Mouse (Mus musculus) liver, embryonic 13.5 days (tissue): ENCODE measurements around the gene C130050O18Rik. TPM values are rescaled to one million over a fixed set of nuclear protein-coding genes. Genes with fewer than 3 reads are reported as not detected.

ENCODE experiments used
- ATAC-seq: fragments of 200-750 bp; cut with Nextera tagmentation; 2 replicates; pipeline ENCODE4 v1.8.0; 2017; ENCODE audit warnings: low read depth, mild to moderate bottlenecking, moderate number of reproducible peaks, moderate library complexity
- DNase-seq: peaks from one replicate; pipeline ENCODE4 v3.0.0; 2022
- H3K27ac ChIP-seq: fragments of 300-500 bp; sonication (generic); 2 replicates; pipeline ENCODE4 v1.5.1; 2015; ENCODE audit warnings: moderate library complexity, mild to moderate bottlenecking, inconsistent platforms
- H3K27me3 ChIP-seq: fragments of 300-500 bp; sonication (generic); 2 replicates; pipeline ENCODE4 v1.6.1; 2015; ENCODE audit warnings: mild to moderate bottlenecking, inconsistent platforms
- H3K36me3 ChIP-seq: fragments of 300-500 bp; sonication (generic); 2 replicates; pipeline ENCODE4 v1.6.1; 2015; ENCODE audit warnings: mild to moderate bottlenecking, inconsistent platforms
- H3K4me1 ChIP-seq: fragments of 300-500 bp; sonication (generic); replicated peaks from 2 replicates; pipeline ENCODE4 v1.6.1; 2015; ENCODE audit warnings: inconsistent platforms
- H3K4me2 ChIP-seq: fragments of 300-500 bp; sonication (generic); 2 replicates; pipeline ENCODE4 v1.6.1; 2015; ENCODE audit warnings: inconsistent platforms, mild to moderate bottlenecking, moderate library complexity
- H3K4me3 ChIP-seq: fragments of 300-500 bp; sonication (generic); replicated peaks from 2 replicates; pipeline ENCODE4 v1.5.1; 2015; ENCODE audit warnings: mild to moderate bottlenecking, inconsistent platforms
- H3K9ac ChIP-seq: fragments of 300-500 bp; sonication (generic); 2 replicates; pipeline ENCODE4 v1.6.1; 2015; ENCODE audit warnings: mild to moderate bottlenecking, inconsistent platforms
- H3K9me3 ChIP-seq: fragments of 300-500 bp; sonication (generic); replicated peaks from 2 replicates; pipeline ENCODE4 v1.6.1; 2016; ENCODE audit warnings: inconsistent platforms
- WGBS: fragments of 180-500 bp; shearing (Covaris S2); methylation state at CpG from one replicate; pipeline ENCODE4 v1.1.7; 2015; ENCODE audit not compliant: insufficient replicate concordance; 5-methylcytosine and 5-hydroxymethylcytosine counted together
- polyA plus RNA-seq: library from polyadenylated mRNA; unstranded; fragments of >200 nt; fragmentation: Nextera tagmentation; extraction: Ambion mirVana; gene quantifications from 2 replicates; pipeline ENCODE4 v1.2.1, GENCODE M21; 2015

C130050O18Rik gene
- 0.89 and 1.1 TPM in 2 replicates for polyA plus RNA-seq

DNA sequence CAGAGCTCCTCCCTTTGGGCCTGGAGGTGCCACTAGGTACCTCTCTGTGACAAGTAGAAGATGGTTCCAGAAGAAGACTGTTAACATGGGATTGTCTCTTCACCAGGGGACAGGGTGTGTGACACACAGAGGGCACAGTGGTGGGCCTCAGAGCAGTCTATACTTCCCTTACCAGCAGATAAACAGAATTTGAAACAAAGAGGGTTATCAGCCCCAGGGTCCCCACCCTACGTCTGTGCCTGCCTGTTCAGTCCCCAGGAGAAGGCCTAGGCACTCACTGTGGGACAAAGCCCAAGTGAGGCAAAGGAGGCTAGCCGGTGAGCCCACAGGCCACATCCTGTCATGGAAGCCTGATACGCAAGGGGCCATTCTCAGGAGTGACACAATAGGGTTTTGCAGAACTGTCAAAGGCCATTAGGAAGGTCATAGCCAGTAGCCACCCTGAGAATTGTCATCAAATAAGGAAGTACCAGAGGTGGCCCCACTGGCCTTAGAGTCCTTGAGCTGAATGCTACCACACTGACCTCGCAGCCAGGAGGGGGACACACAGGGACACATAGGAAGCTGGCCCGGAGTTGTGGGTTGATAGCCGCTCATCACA lies at the start of gene C130050O18Rik:
Gene C130050O18Rik (plus strand): TSS at position 480 of the 601 bp plus-strand sequence.
- H3K9ac ChIP-seq: peak within 1 kb of the TSS; percentile 46
- peak within 1 kb of the TSS; percentile 35 for H3K4me2 ChIP-seq
- peaks cover 63% of the 10 kb centered on the region for H3K4me1 ChIP-seq
- H3K4me3 ChIP-seq: peak within 1 kb of the TSS; percentile 16; the same call in 1 of the 2 replicates
- no peaks in the 10 kb centered on the region for H3K9me3 ChIP-seq
- peak; percentile 83 for ATAC-seq
- no peaks in the 10 kb centered on the region for H3K27me3 ChIP-seq
- peak within 1 kb of the TSS; percentile 78 for H3K27ac ChIP-seq
- no peaks in the 10 kb centered on the region for H3K36me3 ChIP-seq
- 25% methylated on average over 6 of the region's 6 CpGs for WGBS
- no peak for DNase-seq

- Histone ChIP-seq H3K27me3 (no peaks in the 10 kb centered on the region), H3K9ac (no peak overlapping the region), H3K4me2 (no peak overlapping the region), H3K9me3 (no peaks in the 10 kb centered on the region), H3K4me1 (peaks cover 10% of the 10 kb centered on the region), H3K4me3 (no peak overlapping the region), H3K36me3 (peaks cover 10% of the 10 kb centered on the region), H3K27ac (no peak overlapping the region)
- 64% methylated on average over 2 of the region's 2 CpGs for WGBS
- no peak for DNase-seq
- ATAC-seq: no peak
Measured at GRCm38 (mm10) chr5:139358653-139359052, 46.4 kb upstream of the C130050O18Rik start.

DNA sequence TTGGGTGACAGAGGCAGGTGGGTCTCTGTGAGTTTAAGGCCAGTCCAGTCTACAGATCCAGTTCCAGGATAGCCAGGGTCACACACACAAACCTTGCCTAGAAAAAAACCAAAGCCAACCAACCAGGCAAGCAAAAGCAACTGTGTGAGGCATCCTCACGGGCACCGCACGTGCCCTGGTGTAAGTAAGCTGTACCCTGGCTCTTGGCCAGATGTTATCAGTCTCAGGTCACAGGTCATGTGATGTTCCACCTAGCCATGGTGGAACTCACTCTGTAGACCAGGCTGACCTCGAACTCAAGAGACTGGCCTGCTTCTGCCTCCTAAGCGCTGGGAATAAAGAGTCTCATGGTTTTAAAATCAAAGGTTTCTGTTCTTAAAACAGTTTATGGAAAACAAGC lies 45.8 kb upstream of the C130050O18Rik start:
- Histone ChIP-seq H3K9ac (no peak overlapping the region), H3K4me3 (no peak overlapping the region), H3K4me2 (no peak overlapping the region), H3K9me3 (no peaks in the 10 kb centered on the region), H3K4me1 (peaks cover 8% of the 10 kb centered on the region), H3K27ac (no peak overlapping the region), H3K36me3 (peaks cover 12% of the 10 kb centered on the region), H3K27me3 (no peaks in the 10 kb centered on the region)
- 87% methylated on average over 5 of the region's 5 CpGs for whole genome bisulfite sequencing
- ATAC-seq (no peak), DNase-seq (no peak)

- H3K4me1 ChIP-seq: peaks cover 48% of the 10 kb centered on the region
- WGBS: 52% methylated on average over 7 of the region's 7 CpGs
- no peak overlapping the region for H3K4me2 ChIP-seq
- H3K4me3 ChIP-seq: no peak overlapping the region
- H3K9ac ChIP-seq: no peak overlapping the region
- peaks cover 12% of the 10 kb centered on the region for H3K36me3 ChIP-seq
- DNase-seq (no peak), ATAC-seq (no peak)
- H3K27ac ChIP-seq: no peak overlapping the region
- H3K27me3 ChIP-seq: no peaks in the 10 kb centered on the region
- H3K9me3 ChIP-seq: no peaks in the 10 kb centered on the region
Measured at GRCm38 (mm10) chr5:139363858-139364257, 41.2 kb upstream of the C130050O18Rik start.

DNA sequence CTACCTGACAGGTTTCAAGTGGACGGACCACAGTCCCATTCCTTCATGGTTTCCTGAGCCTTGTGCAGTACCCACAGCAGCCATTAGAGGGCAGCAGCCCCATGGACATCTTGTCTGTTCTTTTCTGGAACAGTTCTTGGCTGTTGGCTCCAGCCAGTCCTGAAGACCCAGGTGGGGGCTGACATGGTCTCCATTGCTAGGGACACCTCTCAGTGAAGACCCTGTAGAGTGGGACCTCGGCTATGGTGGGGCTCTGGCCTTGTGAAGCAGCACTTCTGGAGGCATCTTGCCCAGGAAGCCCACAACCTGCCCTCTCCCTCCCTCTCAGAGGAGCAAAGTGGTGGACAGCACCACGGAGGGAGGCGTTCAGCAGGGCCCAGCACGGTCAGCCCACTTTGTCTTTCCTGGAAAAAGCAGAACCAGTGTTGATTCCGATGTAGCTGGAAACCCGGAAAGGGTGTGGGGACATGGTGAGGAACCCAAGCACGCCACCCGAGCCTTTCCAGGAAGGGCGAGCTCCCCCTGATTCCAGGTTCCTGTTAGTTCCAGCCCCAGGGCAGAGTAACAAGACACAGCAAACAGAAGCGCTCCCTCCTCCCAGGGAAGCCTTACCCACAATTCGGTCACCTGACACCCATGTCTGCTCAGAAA lies 40.7 kb upstream of the C130050O18Rik start:
- Histone ChIP-seq H3K27ac (peak overlapping the region; percentile 83), H3K9ac (peak overlapping the region; percentile 46), H3K4me2 (peak overlapping the region; percentile 19; the same call in 1 of the 2 replicates), H3K4me1 (peaks cover 52% of the 10 kb centered on the region), H3K4me3 (no peak overlapping the region), H3K9me3 (no peaks in the 10 kb centered on the region), H3K27me3 (no peaks in the 10 kb centered on the region), H3K36me3 (peaks cover 12% of the 10 kb centered on the region)
- 13% methylated on average over 12 of the region's 12 CpGs for WGBS
- ATAC-seq (peak; percentile 49), DNase-seq (peak; percentile 75)

DNA sequence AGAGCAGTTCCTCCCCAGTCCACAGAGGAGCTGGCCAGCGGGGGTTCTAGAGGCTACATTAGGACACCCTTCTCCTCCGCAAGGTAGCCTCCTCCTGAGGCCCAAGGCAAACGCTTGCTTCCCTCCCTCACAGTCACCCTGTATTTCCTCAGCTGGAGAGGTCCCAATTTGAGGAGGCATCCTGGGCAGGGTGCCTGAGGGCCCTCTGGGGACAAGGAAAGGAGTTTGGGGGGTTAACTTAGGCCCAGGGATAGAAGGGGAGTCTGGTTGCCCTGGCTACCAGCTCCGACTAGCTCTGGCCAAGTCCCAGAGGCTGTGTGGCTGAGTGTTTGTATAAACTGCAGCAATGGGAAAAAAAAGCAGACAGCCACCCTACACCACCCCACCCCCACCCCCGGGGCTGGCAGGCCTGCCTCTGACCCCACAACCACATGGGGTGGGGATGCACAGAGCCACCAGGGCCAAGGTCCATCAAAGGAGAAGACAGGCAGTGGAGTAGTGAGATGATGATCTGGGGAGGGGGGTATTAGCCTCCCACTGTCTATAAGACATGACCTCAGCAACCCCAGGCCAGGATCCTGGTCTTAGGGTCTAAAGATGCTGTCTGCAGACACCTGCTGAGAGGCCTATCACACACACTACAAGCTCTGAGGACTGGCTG lies 40.0 kb upstream of the C130050O18Rik start:
- DNase-seq: no peak
- H3K9me3 ChIP-seq: no peaks in the 10 kb centered on the region
- peak overlapping the region; percentile 46 for H3K9ac ChIP-seq
- ATAC-seq: 0 out of 2 replicates have a peak, but pooled peaks have one; percentile 8
- no peaks in the 10 kb centered on the region for H3K27me3 ChIP-seq
- WGBS: 33% methylated on average over 5 of the region's 5 CpGs
- H3K27ac ChIP-seq: peak overlapping the region; percentile 83
- H3K4me1 ChIP-seq: peaks cover 58% of the 10 kb centered on the region
- peaks cover 12% of the 10 kb centered on the region for H3K36me3 ChIP-seq
- H3K4me3 ChIP-seq: 0 out of 2 replicates have a peak overlapping the region, but pooled peaks have one; percentile 5
- peak overlapping the region; percentile 19 for H3K4me2 ChIP-seq

- H3K27me3 ChIP-seq: no peaks in the 10 kb centered on the region
- WGBS: 45% methylated on average over 1 of the region's 1 CpGs
- ATAC-seq (no peak), DNase-seq (no peak)
- H3K9ac ChIP-seq: no peak overlapping the region
- H3K4me3 ChIP-seq: no peak overlapping the region
- H3K36me3 ChIP-seq: peaks cover 7% of the 10 kb centered on the region
- peaks cover 66% of the 10 kb centered on the region for H3K4me1 ChIP-seq
- no peak overlapping the region for H3K4me2 ChIP-seq
- H3K27ac ChIP-seq: peak overlapping the region; percentile 66
- no peaks in the 10 kb centered on the region for H3K9me3 ChIP-seq
Measured at GRCm38 (mm10) chr5:139365827-139366226, 39.3 kb upstream of the C130050O18Rik start.

- 69% methylated on average over 11 of the region's 11 CpGs for WGBS
- Histone ChIP-seq H3K9ac (no peak overlapping the region), H3K4me2 (no peak overlapping the region), H3K4me3 (no peak overlapping the region), H3K27me3 (no peaks in the 10 kb centered on the region), H3K9me3 (no peaks in the 10 kb centered on the region), H3K4me1 (peaks cover 73% of the 10 kb centered on the region), H3K27ac (peak overlapping the region; percentile 66), H3K36me3 (peaks cover 7% of the 10 kb centered on the region)
- ATAC-seq (no peak), DNase-seq (no peak)
Measured at GRCm38 (mm10) chr5:139366484-139366883, 38.6 kb upstream of the C130050O18Rik start.

DNA sequence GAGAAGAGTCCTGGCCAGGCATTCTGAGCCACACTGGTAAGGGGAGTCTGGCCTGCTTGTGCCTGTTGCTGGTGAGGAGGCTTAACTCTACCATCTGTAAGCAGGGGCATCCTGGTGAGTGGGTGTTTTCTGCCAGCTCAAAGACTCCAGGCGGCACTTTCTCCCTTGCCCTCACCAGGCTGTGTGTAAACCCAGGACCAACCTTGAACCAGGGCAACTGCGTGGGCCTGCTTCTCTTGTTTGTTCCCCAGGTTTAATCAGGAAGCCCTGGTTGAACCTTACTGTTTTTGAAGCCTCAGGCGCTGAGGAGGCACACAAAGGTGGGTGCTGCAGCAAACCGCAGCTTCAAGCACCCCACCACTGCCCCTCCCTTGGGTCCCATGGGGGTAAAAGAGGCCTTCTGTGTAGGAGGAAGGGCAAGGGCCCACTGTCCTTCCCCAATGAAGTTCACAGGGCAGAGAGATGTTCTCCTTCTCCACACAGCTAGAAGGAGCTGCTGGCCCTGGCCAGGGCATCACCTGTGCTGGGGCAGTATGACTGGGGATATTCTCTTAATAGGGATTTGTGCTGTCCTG lies 37.1 kb upstream of the C130050O18Rik start:
- no peaks in the 10 kb centered on the region for H3K9me3 ChIP-seq
- H3K27me3 ChIP-seq: no peaks in the 10 kb centered on the region
- H3K4me2 ChIP-seq: no peak overlapping the region
- peak overlapping the region; percentile 66 for H3K27ac ChIP-seq
- no peak for DNase-seq
- peaks cover 84% of the 10 kb centered on the region for H3K4me1 ChIP-seq
- 75% methylated on average over 4 of the region's 4 CpGs for WGBS
- H3K9ac ChIP-seq: 0 out of 2 replicates have a peak overlapping the region, but pooled peaks have one; percentile 13
- no peak overlapping the region for H3K4me3 ChIP-seq
- no peak for ATAC-seq
- peaks cover 5% of the 10 kb centered on the region for H3K36me3 ChIP-seq

- ATAC-seq (no peak), DNase-seq (no peak)
- H3K27me3 ChIP-seq: no peaks in the 10 kb centered on the region
- 80% methylated on average over 11 of the region's 11 CpGs for WGBS
- H3K27ac ChIP-seq: peak overlapping the region; percentile 66
- no peaks in the 10 kb centered on the region for H3K9me3 ChIP-seq
- no peak overlapping the region for H3K4me2 ChIP-seq
- H3K4me3 ChIP-seq: no peak overlapping the region
- peaks cover 92% of the 10 kb centered on the region for H3K4me1 ChIP-seq
- H3K36me3 ChIP-seq: peaks cover 1% of the 10 kb centered on the region; the same call in 1 of the 2 replicates
- no peak overlapping the region for H3K9ac ChIP-seq
Measured at GRCm38 (mm10) chr5:139368638-139369320, 36.3 kb upstream of the C130050O18Rik start.
